Mouse (Mus musculus) left cerebral cortex, adult 11 months (tissue): ENCODE results near the gene Sh2b3.
A peak's percentile ranks its signal among the peaks of the same experiment; 100 is the strongest.

Source experiments
- DNase-seq: peaks from one replicate; pipeline ENCODE4 v3.0.0; 2022; ENCODE audit warnings: low spot score

Gene Sh2b3

GRCm38 (mm10) chr5:121791026-121791425 lies 46.4 kb downstream of the Sh2b3 start:
- no peak for DNase-seq

GRCm38 (mm10) chr5:121783862-121784500 lies 53.5 kb downstream of the Sh2b3 start:
- no peak for DNase-seq

DNA sequence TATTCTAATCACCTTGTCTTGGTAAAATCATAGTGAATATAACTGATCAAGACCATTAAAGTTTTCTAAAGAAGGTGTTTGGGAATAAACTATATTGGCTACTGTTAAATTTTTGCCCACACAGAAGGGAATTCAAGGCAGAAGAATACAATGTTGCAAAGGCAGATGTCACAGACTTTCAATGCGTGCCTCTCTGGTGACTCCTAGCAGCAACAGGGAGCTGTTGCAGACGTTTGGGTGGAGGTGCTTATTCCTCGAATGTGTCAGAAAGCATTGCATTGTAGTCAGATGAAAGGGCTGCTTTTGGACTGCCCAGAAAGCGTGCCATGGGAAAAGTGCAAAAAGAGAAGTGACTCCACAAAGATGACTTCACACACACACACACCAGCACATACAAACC lies 55.0 kb downstream of the Sh2b3 start:
- no peak for DNase-seq

DNA sequence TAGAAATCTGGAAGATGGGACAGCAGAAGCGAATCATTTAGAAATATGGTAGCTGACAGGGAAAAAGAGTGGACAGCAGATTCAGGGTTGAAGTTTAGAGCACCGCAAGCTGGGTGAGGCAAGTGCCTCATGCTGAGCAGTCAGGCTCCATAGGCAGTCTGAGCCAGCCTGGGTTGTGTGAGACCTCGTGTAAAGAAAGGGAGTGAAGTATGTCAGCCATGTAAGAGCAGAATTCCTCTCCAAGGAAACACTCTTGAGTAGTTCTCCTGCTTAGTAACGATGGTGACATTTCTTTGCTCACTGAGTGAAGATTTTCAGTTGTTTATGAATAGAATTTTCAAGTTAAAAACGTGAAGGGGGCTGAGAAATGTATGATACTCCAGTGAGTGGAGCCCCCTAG lies 57.3 kb downstream of the Sh2b3 start:
- no peak for DNase-seq

GRCm38 (mm10) chr5:121778485-121779119 lies 58.8 kb downstream of the Sh2b3 start:
- peak; percentile 66 for DNase-seq

- no peak for DNase-seq
Measured at GRCm38 (mm10) chr5:121771611-121772010, 65.8 kb downstream of the Sh2b3 start.

GRCm38 (mm10) chr5:121769827-121770226 lies 67.6 kb downstream of the Sh2b3 start:
- no peak for DNase-seq

DNA sequence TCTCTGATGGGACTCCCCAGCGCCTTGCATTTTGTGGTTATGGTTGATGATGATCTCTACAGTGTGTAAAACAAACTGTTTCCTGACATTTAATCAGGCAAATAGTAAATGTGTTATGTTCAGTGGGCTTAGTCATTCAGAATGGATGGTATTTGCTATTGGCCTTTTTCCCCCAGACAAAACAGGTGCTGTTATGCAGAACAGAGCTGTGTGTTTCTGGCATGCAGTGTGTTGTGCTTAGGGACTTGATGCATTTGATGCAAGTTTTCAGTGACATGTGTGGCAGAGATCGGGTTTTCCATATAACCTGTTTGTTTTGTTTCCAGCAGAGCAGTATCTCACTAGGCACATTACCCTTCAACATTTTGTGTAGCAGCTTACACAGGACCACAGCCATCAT lies 69.9 kb downstream of the Sh2b3 start:
- no peak for DNase-seq

GRCm38 (mm10) chr5:121766038-121766773 lies 71.2 kb downstream of the Sh2b3 start:
- no peak for DNase-seq
